Mouse (Mus musculus): ENCODE data around the gene Ifitm5. TPM values are rescaled to one million over a fixed set of nuclear protein-coding genes. Genes with fewer than 3 reads are reported as not detected.

The Ifitm5 gene
- polyA plus RNA-seq, 1 experiment = 1.8 TPM

DNA sequence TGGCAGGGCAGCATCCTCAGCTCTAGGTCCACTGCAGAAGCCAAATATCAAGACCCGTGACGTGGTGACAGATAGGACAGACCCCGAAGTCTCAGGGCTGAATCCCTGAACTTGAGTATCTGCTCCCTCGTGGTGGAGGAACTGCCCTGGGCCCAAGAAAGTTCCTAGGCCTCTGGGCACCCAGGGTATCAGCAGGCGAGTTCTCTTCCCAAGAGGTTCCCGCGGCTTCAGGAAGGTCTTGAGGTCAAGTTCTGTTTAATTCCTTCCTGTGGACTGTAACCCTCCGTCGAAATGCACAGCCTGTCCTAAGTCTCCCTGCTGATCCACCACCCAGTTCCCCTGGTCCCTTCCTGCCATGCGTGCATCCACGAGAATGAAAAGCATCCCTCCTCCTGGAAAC lies 3.0 kb upstream of the Ifitm5 start:
- no peak overlapping the region for H3K4me3 ChIP-seq (ENCODE audit: low read depth, low read length)
- H3K9ac ChIP-seq (ENCODE audit: low read depth, poor library complexity, severe bottlenecking) = no peak overlapping the region
- H3K27ac ChIP-seq (ENCODE audit: insufficient read depth, low read length) = no peak overlapping the region
- peaks cover 7% of the 10 kb centered on the region for H3K4me1 ChIP-seq (ENCODE audit: control insufficient read depth, insufficient read depth, low read length)
- peaks cover 30% of the 10 kb centered on the region for H3K36me3 ChIP-seq (ENCODE audit: control insufficient read depth, insufficient read depth, low read length, poor library complexity, severe bottlenecking)
- H3K9me3 ChIP-seq (replicated peaks; ENCODE audit: control insufficient read depth, insufficient read depth, low read length, poor library complexity, severe bottlenecking) = no peaks in the 10 kb centered on the region
- no peaks in the 10 kb centered on the region for H3K27me3 ChIP-seq (ENCODE audit: control insufficient read depth, insufficient read depth, low read length, poor library complexity, severe bottlenecking)
- TF ChIP-seq POLR2A (IDR thresholded peaks at IDR 0.05; ENCODE audit: insufficient read depth, low read length) (no peak), CTCF (IDR thresholded peaks at IDR 0.05; ENCODE audit: low read depth, low read length) (no peak), EP300 (IDR thresholded peaks at IDR 0.05; ENCODE audit: insufficient read depth, low read depth, low read length) (no peak)

GRCm38 (mm10) chr7:140952441-140952840 lies 2.4 kb upstream of the Ifitm5 start:
- Histone ChIP-seq H3K36me3 (ENCODE audit: control insufficient read depth, insufficient read depth, low read length, poor library complexity, severe bottlenecking) (peaks cover 30% of the 10 kb centered on the region), H3K4me1 (ENCODE audit: control insufficient read depth, insufficient read depth, low read length) (peaks cover 7% of the 10 kb centered on the region), H3K9ac (ENCODE audit: low read depth, poor library complexity, severe bottlenecking) (no peak overlapping the region), H3K4me3 (ENCODE audit: low read depth, low read length) (no peak overlapping the region), H3K27me3 (ENCODE audit: control insufficient read depth, insufficient read depth, low read length, poor library complexity, severe bottlenecking) (no peaks in the 10 kb centered on the region), H3K27ac (ENCODE audit: insufficient read depth, low read length) (no peak overlapping the region), H3K9me3 (replicated peaks; ENCODE audit: control insufficient read depth, insufficient read depth, low read length, poor library complexity, severe bottlenecking) (no peaks in the 10 kb centered on the region)
- TF ChIP-seq EP300 (IDR thresholded peaks at IDR 0.05; ENCODE audit: insufficient read depth, low read depth, low read length) (no peak), CTCF (IDR thresholded peaks at IDR 0.05; ENCODE audit: low read depth, low read length) (no peak), POLR2A (IDR thresholded peaks at IDR 0.05; ENCODE audit: insufficient read depth, low read length) (no peak)

DNA sequence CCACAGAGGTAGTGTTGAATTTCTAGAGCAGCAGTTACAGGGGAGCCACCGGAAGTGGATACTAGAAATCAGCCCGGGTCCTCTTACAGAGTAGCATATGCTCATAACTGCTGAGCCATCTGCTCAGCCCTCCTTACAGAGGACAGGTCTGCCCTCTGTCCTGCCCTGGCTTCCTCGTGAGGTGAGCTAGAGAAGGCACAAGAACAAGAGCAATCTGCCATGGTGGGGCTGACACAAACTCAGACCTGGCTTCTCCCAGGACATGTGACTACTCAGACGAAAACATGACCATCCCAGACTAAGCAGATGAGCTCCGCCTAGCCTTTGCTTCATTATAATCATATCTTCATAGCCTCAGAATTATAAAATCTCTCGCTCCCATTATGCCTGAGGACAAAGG lies 1.7 kb upstream of the Ifitm5 start:
- Histone ChIP-seq H3K9ac (ENCODE audit: low read depth, poor library complexity, severe bottlenecking) (no peak overlapping the region), H3K4me3 (ENCODE audit: low read depth, low read length) (no peak overlapping the region), H3K4me1 (ENCODE audit: control insufficient read depth, insufficient read depth, low read length) (peaks cover 5% of the 10 kb centered on the region), H3K27me3 (ENCODE audit: control insufficient read depth, insufficient read depth, low read length, poor library complexity, severe bottlenecking) (no peaks in the 10 kb centered on the region), H3K36me3 (ENCODE audit: control insufficient read depth, insufficient read depth, low read length, poor library complexity, severe bottlenecking) (peaks cover 30% of the 10 kb centered on the region), H3K9me3 (replicated peaks; ENCODE audit: control insufficient read depth, insufficient read depth, low read length, poor library complexity, severe bottlenecking) (no peaks in the 10 kb centered on the region), H3K27ac (ENCODE audit: insufficient read depth, low read length) (no peak overlapping the region)
- no peak for TF ChIP-seq CTCF (IDR thresholded peaks at IDR 0.05; ENCODE audit: low read depth, low read length)
- no peak for TF ChIP-seq POLR2A (IDR thresholded peaks at IDR 0.05; ENCODE audit: insufficient read depth, low read length)
- no peak for TF ChIP-seq EP300 (IDR thresholded peaks at IDR 0.05; ENCODE audit: insufficient read depth, low read depth, low read length)

- Histone ChIP-seq H3K27ac (ENCODE audit: insufficient read depth, low read length) (no peak overlapping the region), H3K9me3 (replicated peaks; ENCODE audit: control insufficient read depth, insufficient read depth, low read length, poor library complexity, severe bottlenecking) (no peaks in the 10 kb centered on the region), H3K27me3 (ENCODE audit: control insufficient read depth, insufficient read depth, low read length, poor library complexity, severe bottlenecking) (no peaks in the 10 kb centered on the region), H3K4me3 (ENCODE audit: low read depth, low read length) (no peak overlapping the region), H3K4me1 (ENCODE audit: control insufficient read depth, insufficient read depth, low read length) (peaks cover 5% of the 10 kb centered on the region), H3K9ac (ENCODE audit: low read depth, poor library complexity, severe bottlenecking) (no peak overlapping the region), H3K36me3 (ENCODE audit: control insufficient read depth, insufficient read depth, low read length, poor library complexity, severe bottlenecking) (peaks cover 30% of the 10 kb centered on the region)
- TF ChIP-seq CTCF (IDR thresholded peaks at IDR 0.05; ENCODE audit: low read depth, low read length) (no peak), EP300 (IDR thresholded peaks at IDR 0.05; ENCODE audit: insufficient read depth, low read depth, low read length) (no peak), POLR2A (IDR thresholded peaks at IDR 0.05; ENCODE audit: insufficient read depth, low read length) (no peak)
Measured at GRCm38 (mm10) chr7:140951051-140951450, 960 bp upstream of the Ifitm5 start.

DNA sequence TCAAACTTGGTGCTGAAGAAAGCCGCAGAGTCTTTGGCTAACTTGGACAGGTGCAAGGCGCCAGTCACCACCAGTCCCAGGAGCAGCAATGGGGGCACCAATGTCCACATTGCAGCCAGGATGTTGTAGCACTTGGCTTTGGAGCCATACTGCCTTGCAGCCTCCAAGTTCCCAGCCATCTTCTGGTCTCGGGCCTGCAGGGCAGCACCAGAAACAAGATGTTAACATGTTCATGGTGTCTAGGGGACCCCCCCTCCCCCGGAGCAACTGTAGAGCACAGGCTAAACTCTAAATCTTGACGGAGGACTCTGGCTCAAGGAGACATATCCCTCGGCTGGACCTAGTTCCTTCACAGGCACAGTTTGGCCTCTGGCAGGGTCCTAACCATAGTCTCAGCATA lies 836 bp downstream of the Ifitm5 start:
- Histone ChIP-seq H3K27me3 (ENCODE audit: control insufficient read depth, insufficient read depth, low read length, poor library complexity, severe bottlenecking) (no peaks in the 10 kb centered on the region), H3K9ac (ENCODE audit: low read depth, poor library complexity, severe bottlenecking) (no peak overlapping the region), H3K9me3 (replicated peaks; ENCODE audit: control insufficient read depth, insufficient read depth, low read length, poor library complexity, severe bottlenecking) (no peaks in the 10 kb centered on the region), H3K27ac (ENCODE audit: insufficient read depth, low read length) (no peak overlapping the region), H3K4me3 (ENCODE audit: low read depth, low read length) (no peak overlapping the region), H3K36me3 (ENCODE audit: control insufficient read depth, insufficient read depth, low read length, poor library complexity, severe bottlenecking) (peaks cover 29% of the 10 kb centered on the region), H3K4me1 (ENCODE audit: control insufficient read depth, insufficient read depth, low read length) (peaks cover 5% of the 10 kb centered on the region)
- TF ChIP-seq POLR2A (IDR thresholded peaks at IDR 0.05; ENCODE audit: insufficient read depth, low read length) (no peak), CTCF (IDR thresholded peaks at IDR 0.05; ENCODE audit: low read depth, low read length) (no peak), EP300 (IDR thresholded peaks at IDR 0.05; ENCODE audit: insufficient read depth, low read depth, low read length) (no peak)

DNA sequence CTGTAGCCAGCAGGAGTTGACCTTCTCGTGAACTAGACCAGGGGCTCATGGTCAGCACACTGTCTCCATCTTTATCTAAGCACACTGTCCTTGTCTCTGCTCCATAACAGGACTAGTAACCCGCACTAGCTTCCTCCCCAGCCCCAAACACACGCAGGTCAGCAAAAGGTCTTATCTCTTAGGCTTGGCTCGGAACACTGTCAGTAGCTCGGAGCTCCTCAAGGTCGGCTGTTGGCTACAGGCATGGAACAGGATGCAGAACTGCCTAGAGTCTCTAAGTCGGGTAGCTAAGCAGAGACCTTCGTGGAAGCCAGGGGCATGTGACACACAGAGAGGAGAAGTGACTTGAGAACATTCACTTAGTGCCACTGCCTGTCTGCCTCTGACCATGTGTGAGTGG lies 1.9 kb downstream of the Ifitm5 start:
- Histone ChIP-seq H3K4me1 (ENCODE audit: control insufficient read depth, insufficient read depth, low read length) (peaks cover 5% of the 10 kb centered on the region), H3K27me3 (ENCODE audit: control insufficient read depth, insufficient read depth, low read length, poor library complexity, severe bottlenecking) (no peaks in the 10 kb centered on the region), H3K9ac (ENCODE audit: low read depth, poor library complexity, severe bottlenecking) (no peak overlapping the region), H3K36me3 (ENCODE audit: control insufficient read depth, insufficient read depth, low read length, poor library complexity, severe bottlenecking) (peaks cover 24% of the 10 kb centered on the region), H3K4me3 (ENCODE audit: low read depth, low read length) (no peak overlapping the region), H3K27ac (ENCODE audit: insufficient read depth, low read length) (no peak overlapping the region), H3K9me3 (replicated peaks; ENCODE audit: control insufficient read depth, insufficient read depth, low read length, poor library complexity, severe bottlenecking) (no peaks in the 10 kb centered on the region)
- TF ChIP-seq EP300 (IDR thresholded peaks at IDR 0.05; ENCODE audit: insufficient read depth, low read depth, low read length) = no peak

Measured in ES-Bruce4 (cell line).